Mouse (Mus musculus) liver, embryonic 15.5 days (tissue): ENCODE results near the gene Akap6. TPM values are rescaled to one million over a fixed set of nuclear protein-coding genes. Genes with fewer than 3 reads are reported as not detected.

Source experiments
- ATAC-seq: fragments of 200-750 bp; cut with Nextera tagmentation; 2 replicates; pipeline ENCODE4 v1.8.0; 2017; ENCODE audit warnings: moderate number of reproducible peaks, mild to moderate bottlenecking, moderate library complexity; ENCODE audit not compliant: insufficient read depth
- H3K27ac ChIP-seq: fragments of 300-500 bp; sonication (generic); replicated peaks from 2 replicates; pipeline ENCODE4 v1.5.1; 2015; ENCODE audit warnings: mild to moderate bottlenecking, inconsistent platforms
- H3K27me3 ChIP-seq: fragments of 300-500 bp; sonication (generic); 2 replicates; pipeline ENCODE4 v1.6.1; 2015; ENCODE audit warnings: mild to moderate bottlenecking, inconsistent platforms
- H3K36me3 ChIP-seq: fragments of 300-500 bp; sonication (generic); replicated peaks from 2 replicates; pipeline ENCODE4 v1.6.1; 2015; ENCODE audit warnings: moderate library complexity, mild to moderate bottlenecking, inconsistent platforms
- H3K4me1 ChIP-seq: fragments of 300-500 bp; sonication (generic); replicated peaks from 2 replicates; pipeline ENCODE4 v1.6.1; 2015; ENCODE audit warnings: inconsistent platforms
- H3K4me2 ChIP-seq: fragments of 300-500 bp; sonication (generic); 2 replicates; pipeline ENCODE4 v1.6.1; 2015; ENCODE audit warnings: moderate library complexity, mild to moderate bottlenecking, inconsistent platforms
- H3K4me3 ChIP-seq: fragments of 300-500 bp; sonication (generic); replicated peaks from 2 replicates; pipeline ENCODE4 v1.5.1; 2015; ENCODE audit warnings: mild to moderate bottlenecking, inconsistent platforms
- H3K9ac ChIP-seq: fragments of 300-500 bp; sonication (generic); 2 replicates; pipeline ENCODE4 v1.6.1; 2015; ENCODE audit warnings: moderate library complexity, mild to moderate bottlenecking, inconsistent platforms
- H3K9me3 ChIP-seq: fragments of 300-500 bp; sonication (generic); replicated peaks from 2 replicates; pipeline ENCODE4 v1.6.1; 2016; ENCODE audit warnings: inconsistent platforms
- WGBS: fragments of 180-500 bp; shearing (Covaris S2); methylation state at CpG from one replicate; pipeline ENCODE4 v1.1.7; 2015; ENCODE audit warnings: mixed read lengths; ENCODE audit not compliant: insufficient replicate concordance; 5-methylcytosine and 5-hydroxymethylcytosine counted together
- polyA plus RNA-seq: library from polyadenylated mRNA; unstranded; fragments of >200 nt; fragmentation: Nextera tagmentation; extraction: Ambion mirVana; gene quantifications from 2 replicates; pipeline ENCODE4 v1.2.1, GENCODE M21; 2015

Gene Akap6
- polyA plus RNA-seq, 1 experiment from 2014 or later: 0.05 TPM

DNA sequence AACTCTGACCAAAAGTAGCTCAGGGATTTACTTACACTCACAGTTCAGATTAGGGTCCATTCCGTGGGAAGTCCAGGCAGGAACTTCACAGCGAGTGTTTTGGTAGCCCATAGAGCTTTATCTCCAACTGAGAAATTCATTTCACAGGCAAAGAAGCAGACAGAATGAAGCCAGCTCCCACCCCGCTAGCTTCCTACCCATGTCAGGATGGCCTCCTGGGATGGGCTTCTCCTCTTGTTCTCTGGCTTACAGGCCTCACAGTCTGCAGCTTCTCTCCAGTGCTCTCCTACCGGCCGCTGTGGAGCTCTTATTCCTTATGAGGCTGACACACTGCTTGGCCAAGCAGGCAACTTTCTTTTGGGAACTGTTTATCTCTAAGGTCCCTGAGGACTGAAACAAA lies 152.0 kb downstream of the Akap6 start:
- ATAC-seq: no peak
- H3K9ac ChIP-seq: no peak overlapping the region
- H3K27me3 ChIP-seq: no peaks in the 10 kb centered on the region
- H3K9me3 ChIP-seq: no peaks in the 10 kb centered on the region
- H3K4me3 ChIP-seq: no peak overlapping the region
- no peaks in the 10 kb centered on the region for H3K4me1 ChIP-seq
- no peak overlapping the region for H3K4me2 ChIP-seq
- H3K27ac ChIP-seq: no peak overlapping the region
- H3K36me3 ChIP-seq: no peaks in the 10 kb centered on the region
- 68% methylated on average over 5 of the region's 5 CpGs for WGBS

GRCm38 (mm10) chr12:52854236-52854679 lies 155.1 kb downstream of the Akap6 start:
- ATAC-seq: no peak
- Histone ChIP-seq H3K9me3 (no peaks in the 10 kb centered on the region), H3K9ac (no peak overlapping the region), H3K4me3 (no peak overlapping the region), H3K27ac (no peak overlapping the region), H3K36me3 (no peaks in the 10 kb centered on the region), H3K4me1 (no peaks in the 10 kb centered on the region), H3K27me3 (no peaks in the 10 kb centered on the region), H3K4me2 (no peak overlapping the region)
- WGBS: 62% methylated on average over 7 of the region's 7 CpGs

DNA sequence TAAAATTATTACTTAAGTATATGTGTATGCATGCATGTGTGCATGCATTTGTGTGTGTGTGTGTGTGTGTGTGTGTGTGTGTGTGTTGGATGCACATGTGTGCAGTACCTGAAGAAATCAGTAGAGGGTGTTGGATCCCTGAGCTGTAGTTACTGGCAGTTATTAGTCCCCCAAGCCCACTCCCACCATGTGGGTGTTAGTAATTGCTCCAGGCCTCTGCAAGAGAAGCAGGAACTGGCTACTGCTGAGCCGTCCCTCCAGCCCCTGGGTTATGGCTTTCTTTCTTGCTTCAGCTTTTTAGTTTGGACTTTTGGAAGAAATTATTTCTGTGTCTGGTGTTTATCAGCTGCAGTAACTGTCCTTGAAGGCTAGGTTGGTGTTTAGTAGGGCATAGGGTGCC lies 156.9 kb downstream of the Akap6 start:
- Histone ChIP-seq H3K27me3 (no peaks in the 10 kb centered on the region), H3K36me3 (no peaks in the 10 kb centered on the region), H3K9ac (no peak overlapping the region), H3K4me3 (no peak overlapping the region), H3K4me2 (no peak overlapping the region), H3K9me3 (no peaks in the 10 kb centered on the region), H3K27ac (no peak overlapping the region), H3K4me1 (no peaks in the 10 kb centered on the region)
- 63% methylated on average over 1 of the region's 1 CpGs for WGBS
- ATAC-seq: no peak

DNA sequence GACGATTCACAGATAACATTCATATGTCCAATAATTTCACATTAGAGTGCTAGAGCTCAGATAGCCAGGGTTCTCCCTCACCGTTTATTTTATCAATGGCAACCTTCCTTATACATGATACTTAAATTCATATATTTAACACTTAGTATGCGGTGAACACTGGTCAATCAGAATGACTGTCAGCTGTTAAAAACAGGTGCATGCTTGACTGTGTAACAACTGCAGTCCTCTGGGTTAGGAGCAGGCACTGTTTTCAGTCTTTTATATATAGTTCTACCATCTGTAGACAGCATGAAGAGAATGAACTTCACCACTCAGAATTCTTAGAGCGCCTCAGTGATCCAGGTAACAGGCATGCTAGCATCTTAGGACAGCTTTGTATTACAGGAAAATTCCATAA lies 158.1 kb downstream of the Akap6 start:
- Histone ChIP-seq H3K9ac (no peak overlapping the region), H3K9me3 (no peaks in the 10 kb centered on the region), H3K4me1 (no peaks in the 10 kb centered on the region), H3K27me3 (no peaks in the 10 kb centered on the region), H3K36me3 (no peaks in the 10 kb centered on the region), H3K4me3 (no peak overlapping the region), H3K4me2 (no peak overlapping the region), H3K27ac (no peak overlapping the region)
- no peak for ATAC-seq
- 64% methylated on average over 4 of the region's 4 CpGs for WGBS

DNA sequence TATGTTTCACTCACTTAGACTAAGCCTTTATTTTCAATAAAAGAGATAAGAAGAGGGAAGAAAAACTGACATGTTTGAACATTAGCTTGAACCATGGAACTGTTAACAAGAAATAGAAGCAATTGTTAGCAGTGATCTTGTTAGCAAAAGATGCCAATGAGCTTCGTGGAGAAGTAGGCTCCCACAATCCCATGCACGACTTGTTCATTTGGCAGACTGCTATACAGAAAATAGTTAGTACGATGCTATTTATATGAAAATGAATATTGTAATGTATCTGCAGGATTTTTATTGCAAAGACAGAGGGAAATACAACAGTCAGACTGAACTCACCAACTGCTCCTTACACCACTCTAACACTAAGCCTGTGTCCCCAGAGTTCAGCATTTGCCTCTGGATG lies 162.7 kb downstream of the Akap6 start:
- H3K9me3 ChIP-seq: no peaks in the 10 kb centered on the region
- H3K4me1 ChIP-seq: no peaks in the 10 kb centered on the region
- H3K27me3 ChIP-seq: no peaks in the 10 kb centered on the region
- no peak overlapping the region for H3K4me3 ChIP-seq
- H3K36me3 ChIP-seq: no peaks in the 10 kb centered on the region
- no peak for ATAC-seq
- WGBS: 60% methylated on average over 3 of the region's 3 CpGs
- H3K4me2 ChIP-seq: no peak overlapping the region
- H3K9ac ChIP-seq: no peak overlapping the region
- no peak overlapping the region for H3K27ac ChIP-seq

DNA sequence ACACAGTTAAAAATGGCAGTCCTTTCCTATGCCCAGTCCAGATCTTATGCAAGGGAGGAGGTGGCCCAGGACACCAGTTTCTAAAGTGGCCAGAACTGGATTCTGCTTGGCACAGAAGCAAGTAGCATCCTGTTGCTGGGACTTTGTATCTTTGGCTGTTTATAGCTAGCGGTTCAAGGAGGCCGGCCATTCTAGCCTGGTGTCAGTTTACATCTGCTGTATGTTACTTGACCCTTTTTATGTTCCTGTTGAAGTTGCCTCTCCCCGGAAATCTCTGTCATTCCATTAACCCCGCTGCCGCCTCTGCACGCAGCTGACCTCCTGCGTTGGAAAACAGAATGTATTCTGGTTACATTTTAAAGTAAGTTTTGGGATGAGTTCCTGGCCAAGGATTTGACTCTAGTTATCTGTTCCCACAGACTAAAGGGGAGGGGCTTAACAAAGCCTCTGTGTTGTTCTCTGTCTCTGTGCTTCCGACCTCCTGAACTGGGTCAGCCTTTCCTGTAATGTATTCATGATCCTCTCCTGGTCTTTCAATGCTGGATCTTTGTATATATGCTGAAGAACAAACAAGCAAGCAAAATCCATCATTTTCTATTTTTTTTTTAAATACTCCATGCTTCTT lies 168.9 kb downstream of the Akap6 start:
- 33% methylated on average over 8 of the region's 8 CpGs for WGBS
- Histone ChIP-seq H3K9me3 (no peaks in the 10 kb centered on the region), H3K36me3 (no peaks in the 10 kb centered on the region), H3K27me3 (no peaks in the 10 kb centered on the region), H3K4me3 (no peak overlapping the region), H3K9ac (no peak overlapping the region), H3K27ac (no peak overlapping the region), H3K4me1 (no peaks in the 10 kb centered on the region), H3K4me2 (no peak overlapping the region)
- no peak for ATAC-seq

DNA sequence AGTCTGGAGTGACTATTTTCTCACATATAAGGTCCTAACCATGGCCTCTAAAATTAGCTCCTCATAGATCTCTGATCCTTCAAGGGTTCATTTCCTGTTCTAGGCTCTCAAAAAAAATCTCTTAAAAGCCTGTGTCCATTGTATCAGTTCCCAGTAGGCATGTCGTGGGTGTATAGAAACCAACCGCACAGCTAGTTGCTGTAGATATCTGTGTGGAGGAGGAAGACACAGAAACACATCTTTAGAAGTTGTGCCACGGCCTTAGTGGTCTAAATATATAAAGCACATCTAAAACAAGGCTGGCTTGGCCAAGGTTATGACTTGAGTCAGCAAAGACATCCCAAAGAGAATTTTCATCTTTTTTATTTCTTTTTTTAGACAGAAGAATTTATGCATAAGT lies 172.4 kb downstream of the Akap6 start:
- no peaks in the 10 kb centered on the region for H3K27me3 ChIP-seq
- no peak overlapping the region for H3K9ac ChIP-seq
- no peaks in the 10 kb centered on the region for H3K36me3 ChIP-seq
- no peaks in the 10 kb centered on the region for H3K9me3 ChIP-seq
- H3K4me1 ChIP-seq: no peaks in the 10 kb centered on the region
- no peak for ATAC-seq
- H3K27ac ChIP-seq: no peak overlapping the region
- no peak overlapping the region for H3K4me3 ChIP-seq
- no peak overlapping the region for H3K4me2 ChIP-seq
- WGBS: 42% methylated on average over 3 of the region's 3 CpGs

- 59% methylated on average over 9 of the region's 9 CpGs for WGBS
- Histone ChIP-seq H3K27me3 (no peaks in the 10 kb centered on the region), H3K4me1 (no peaks in the 10 kb centered on the region), H3K9ac (no peak overlapping the region), H3K27ac (no peak overlapping the region), H3K36me3 (no peaks in the 10 kb centered on the region), H3K4me2 (no peak overlapping the region), H3K9me3 (no peaks in the 10 kb centered on the region), H3K4me3 (no peak overlapping the region)
- ATAC-seq: no peak
These were observed 175.2 kb downstream of the Akap6 start for GRCm38 (mm10) chr12:52874332-52874923.

- 48% methylated on average over 4 of the region's 4 CpGs for WGBS
- no peaks in the 10 kb centered on the region for H3K36me3 ChIP-seq
- no peak overlapping the region for H3K4me3 ChIP-seq
- H3K9ac ChIP-seq: no peak overlapping the region
- H3K4me1 ChIP-seq: no peaks in the 10 kb centered on the region
- ATAC-seq: no peak
- no peaks in the 10 kb centered on the region for H3K27me3 ChIP-seq
- H3K27ac ChIP-seq: no peak overlapping the region
- no peak overlapping the region for H3K4me2 ChIP-seq
- no peaks in the 10 kb centered on the region for H3K9me3 ChIP-seq
These were observed 176.9 kb downstream of the Akap6 start for GRCm38 (mm10) chr12:52876065-52876464.

DNA sequence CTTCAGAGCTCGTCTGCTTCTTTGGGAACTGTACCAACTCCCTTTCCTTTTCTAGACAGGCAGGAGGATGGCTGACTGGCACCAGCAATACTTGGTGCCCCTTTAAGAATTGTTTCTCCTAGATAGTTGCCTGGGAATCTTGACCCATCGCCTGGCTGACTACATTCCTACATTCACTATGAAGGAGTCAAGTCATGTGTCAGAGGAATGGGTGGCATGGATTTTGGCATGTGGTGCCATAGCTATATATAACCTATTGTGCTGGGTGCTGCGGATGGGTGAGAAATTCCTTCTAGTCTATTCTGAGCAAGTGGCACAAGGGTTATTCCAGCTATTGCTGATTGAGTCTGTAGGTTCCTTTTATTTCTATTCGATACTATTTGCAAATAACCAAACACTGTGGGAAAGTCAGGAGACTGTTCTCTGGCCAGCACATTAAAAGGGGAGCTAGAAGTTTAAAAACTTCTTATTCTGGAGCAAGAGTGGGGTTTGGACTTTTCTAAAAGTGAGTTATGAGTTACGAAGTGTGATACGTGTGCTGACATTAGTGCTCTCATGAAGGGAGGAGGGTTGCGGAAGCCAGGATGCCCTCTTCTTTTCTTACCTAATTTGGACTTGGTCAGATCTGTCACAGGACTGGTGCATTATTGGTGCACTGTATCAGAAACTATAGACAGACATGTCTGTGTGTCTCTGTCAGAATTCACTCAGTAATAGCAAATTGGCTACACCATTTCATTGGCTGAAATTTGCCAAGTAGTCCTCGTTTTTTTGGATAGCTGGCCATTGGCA lies 178.0 kb downstream of the Akap6 start:
- Histone ChIP-seq H3K9ac (no peak overlapping the region), H3K9me3 (no peaks in the 10 kb centered on the region), H3K27me3 (no peaks in the 10 kb centered on the region), H3K4me1 (no peaks in the 10 kb centered on the region), H3K4me3 (no peak overlapping the region), H3K4me2 (no peak overlapping the region), H3K36me3 (no peaks in the 10 kb centered on the region), H3K27ac (no peak overlapping the region)
- 55% methylated on average over 8 of the region's 8 CpGs for WGBS
- ATAC-seq: no peak

- 70% methylated on average over 8 of the region's 8 CpGs for WGBS
- Histone ChIP-seq H3K36me3 (no peaks in the 10 kb centered on the region), H3K4me3 (no peak overlapping the region), H3K4me1 (no peaks in the 10 kb centered on the region), H3K27me3 (no peaks in the 10 kb centered on the region), H3K4me2 (no peak overlapping the region), H3K27ac (no peak overlapping the region), H3K9me3 (no peaks in the 10 kb centered on the region), H3K9ac (no peak overlapping the region)
- ATAC-seq: no peak
These were observed 180.1 kb downstream of the Akap6 start for GRCm38 (mm10) chr12:52879324-52879723.
